19 mouse cellular contexts compared by ENCODE assay signal in the genomic region with DNA sequence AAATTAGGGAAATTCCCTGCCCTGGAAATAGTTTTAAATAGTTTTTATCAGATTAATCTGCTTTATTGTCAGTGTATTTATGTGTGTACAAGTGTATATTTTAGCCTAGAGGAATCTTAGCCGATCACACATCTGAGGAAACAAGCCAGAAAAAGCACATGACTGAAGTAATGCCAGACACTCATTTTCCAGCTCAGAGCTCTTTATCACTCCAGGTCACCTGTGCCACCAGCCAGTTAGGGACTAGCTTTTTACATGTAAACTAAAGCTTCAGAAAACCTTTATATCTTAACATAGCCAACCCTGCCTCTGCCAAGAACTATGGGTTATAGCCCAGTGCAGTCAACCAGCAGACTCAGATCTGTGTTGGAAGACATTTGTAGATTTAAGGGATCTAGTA. TPM values are rescaled to one million over a fixed set of nuclear protein-coding genes. Genes with fewer than 3 reads are reported as not detected.
A peak's percentile ranks its signal among the peaks of the same experiment; 100 is the strongest.
DNase-seq lines count a peak whose midpoint lies in the region; ATAC-seq and TF ChIP-seq lines count a peak whose summit lies in the region.
"Had no signal": no experiment of that assay in that cellular context is flagged by ENCODE, and none has a peak within 500 bp of the region (broad histone marks: within the 10 kb centered on the region; RNA-seq: fewer than 3 reads in every experiment).

No protein-coding gene starts in this region.

- no peak for TF ChIP-seq RAD21 in MEL (IDR thresholded peaks at IDR 0.05; ENCODE audit: low read depth, low read length)

- peak overlapping the region; percentile 85; the same call in 1 of the 2 replicates for H3K4me2 ChIP-seq in heart, embryonic 13.5 days
- H3K4me2 ChIP-seq in heart, embryonic 11.5 days = no peak overlapping the region
- H3K4me2 ChIP-seq in liver, embryonic 14.5 days (ENCODE audit: low read depth) = peak overlapping the region; percentile 87
- H3K4me2 ChIP-seq in forebrain, embryonic 12.5 days = no peak overlapping the region
- H3K4me2 ChIP-seq: hindbrain, embryonic 12.5 days had no signal

- no peak for ATAC-seq in heart, embryonic 13.5 days (ENCODE audit: extremely low read depth, insufficient number of reproducible peaks, low FRiP score, low TSS enrichment)
- ATAC-seq in heart, embryonic 11.5 days (replicated peaks; ENCODE audit: insufficient number of reproducible peaks, low FRiP score, low TSS enrichment) = no peak
- peak; percentile 46 for ATAC-seq in liver, embryonic 14.5 days (ENCODE audit: insufficient read depth)
- no peak for ATAC-seq in forebrain, embryonic 12.5 days (ENCODE audit: low FRiP score)
- ATAC-seq: CD4-positive, CD25-positive, alpha-beta regulatory T cell, adult 4 months; intestine, embryonic 15.5 days; midbrain, embryonic 16.5 days had no signal

- no peak overlapping the region for H3K27ac ChIP-seq in heart, embryonic 13.5 days (replicated peaks)
- H3K27ac ChIP-seq in heart, embryonic 11.5 days (ENCODE audit: low read depth, low read length) = no peak overlapping the region
- H3K27ac ChIP-seq in MEL (ENCODE audit: control insufficient read depth, low read depth, low read length) = no peak overlapping the region
- H3K27ac ChIP-seq in liver, embryonic 14.5 days = peak overlapping the region; percentile 91
- H3K27ac ChIP-seq in forebrain, embryonic 12.5 days = no peak overlapping the region
- H3K27ac ChIP-seq: hindbrain, embryonic 12.5 days; intestine, embryonic 15.5 days; neural tube, embryonic 13.5 days had no signal

- no peak overlapping the region; the same call in 1 of the 2 replicates for H3K4me3 ChIP-seq in heart, embryonic 13.5 days
- no peak overlapping the region for H3K4me3 ChIP-seq in heart, embryonic 11.5 days (ENCODE audit: low read depth, low read length)
- peak overlapping the region in 1 of 2 experiments; percentile 19; a peak in 1 of 4 replicates for H3K4me3 ChIP-seq in MEL (ENCODE audit: control insufficient read depth in 1 of 2, insufficient read depth in 1 of 2, low read depth in 2 of 2, low read length in 2 of 2)
- H3K4me3 ChIP-seq in liver, embryonic 14.5 days (ENCODE audit: insufficient read depth in 1 of 2, low read depth in 2 of 2, low read length in 2 of 2) = peak overlapping the region in 1 of 2 experiments; percentile 83; a peak in 2 of 4 replicates
- no peak overlapping the region for H3K4me3 ChIP-seq in forebrain, embryonic 12.5 days (replicated peaks)
- H3K4me3 ChIP-seq: hindbrain, embryonic 12.5 days; intestine, embryonic 15.5 days; neural tube, embryonic 13.5 days had no signal

- no peak for TF ChIP-seq POLR2A in MEL (IDR thresholded peaks at IDR 0.05; ENCODE audit: control insufficient read depth in 1 of 2, insufficient read depth in 1 of 2, low read depth in 1 of 2, low read length in 2 of 2, poor library complexity in 1 of 2)

- peaks cover 49% of the 10 kb centered on the region for H3K36me3 ChIP-seq in heart, embryonic 13.5 days
- H3K36me3 ChIP-seq in heart, embryonic 11.5 days (ENCODE audit: control insufficient read depth, insufficient read depth, low read length) = no peaks in the 10 kb centered on the region
- H3K36me3 ChIP-seq in MEL (ENCODE audit: control insufficient read depth in 1 of 2, insufficient read depth in 2 of 2, low read length in 2 of 2) = peaks cover 5 to 67% of the 10 kb centered on the region in 2 experiments
- peaks cover 56% of the 10 kb centered on the region for H3K36me3 ChIP-seq in liver, embryonic 14.5 days (replicated peaks; ENCODE audit: control insufficient read depth, insufficient read depth, low read depth)
- H3K36me3 ChIP-seq in forebrain, embryonic 12.5 days (replicated peaks) = peaks cover 30% of the 10 kb centered on the region

- peaks cover 40% of the 10 kb centered on the region for H3K4me1 ChIP-seq in heart, embryonic 13.5 days
- H3K4me1 ChIP-seq in heart, embryonic 11.5 days (ENCODE audit: control insufficient read depth, insufficient read depth, low read length) = peaks cover 2% of the 10 kb centered on the region; the same call in 1 of the 2 replicates
- peaks cover 26 to 36% of the 10 kb centered on the region in 2 experiments for H3K4me1 ChIP-seq in MEL (ENCODE audit: control insufficient read depth in 1 of 2, insufficient read depth in 2 of 2, low read length in 2 of 2)
- peaks cover 51 to 52% of the 10 kb centered on the region in 2 experiments for H3K4me1 ChIP-seq in liver, embryonic 14.5 days (replicated peaks; ENCODE audit: control insufficient read depth in 2 of 2, insufficient read depth in 2 of 2, low read length in 1 of 2)
- peaks cover 13% of the 10 kb centered on the region for H3K4me1 ChIP-seq in forebrain, embryonic 12.5 days

- TF ChIP-seq EP300 in MEL (IDR thresholded peaks at IDR 0.05; ENCODE audit: low read depth in 1 of 2, low read length in 2 of 2) = peak; percentile 63 to 76; a peak in 3 of 4 replicates
- peak; percentile 76 for TF ChIP-seq EP300 in liver, embryonic 14.5 days (IDR thresholded peaks at IDR 0.05; ENCODE audit: low read depth)

- no peak overlapping the region for H3K9ac ChIP-seq in heart, embryonic 13.5 days
- H3K9ac ChIP-seq in heart, embryonic 11.5 days (ENCODE audit: low read depth, low read length) = no peak overlapping the region
- no peak overlapping the region for H3K9ac ChIP-seq in MEL (ENCODE audit: control insufficient read depth, low read depth, low read length, poor library complexity, severe bottlenecking)
- peak overlapping the region; percentile 54 for H3K9ac ChIP-seq in liver, embryonic 14.5 days (replicated peaks)
- no peak overlapping the region for H3K9ac ChIP-seq in forebrain, embryonic 12.5 days
- H3K9ac ChIP-seq: hindbrain, embryonic 12.5 days; intestine, embryonic 15.5 days; neural tube, embryonic 13.5 days had no signal

- no peaks in the 10 kb centered on the region for H3K9me3 ChIP-seq in heart, embryonic 13.5 days
- H3K9me3 ChIP-seq in heart, embryonic 11.5 days (replicated peaks; ENCODE audit: control insufficient read depth, low read length) = no peaks in the 10 kb centered on the region
- H3K9me3 ChIP-seq in MEL (replicated peaks; ENCODE audit: insufficient read depth, low read length) = no peaks in the 10 kb centered on the region
- H3K9me3 ChIP-seq in liver, embryonic 14.5 days (ENCODE audit: control insufficient read depth, low read length) = no peaks in the 10 kb centered on the region
- no peaks in the 10 kb centered on the region for H3K9me3 ChIP-seq in forebrain, embryonic 12.5 days
- H3K9me3 ChIP-seq: hindbrain, embryonic 12.5 days; intestine, embryonic 15.5 days; neural tube, embryonic 13.5 days had no signal

- WGBS in heart, embryonic 13.5 days = 57% methylated on average over 1 of the region's 1 CpGs
- 69% methylated on average over 1 of the region's 1 CpGs for WGBS in heart, embryonic 11.5 days (ENCODE audit: insufficient replicate concordance)
- 15% methylated on average over 1 of the region's 1 CpGs for WGBS in liver, embryonic 14.5 days (ENCODE audit: insufficient replicate concordance)
- 97% methylated on average over 1 of the region's 1 CpGs for WGBS in forebrain, embryonic 12.5 days

- TF ChIP-seq CTCF in MEL (IDR thresholded peaks at IDR 0.05 in 2 of 3, conservative IDR thresholded peaks at IDR 0.05 in 1 of 3; ENCODE audit: control insufficient read depth in 1 of 3, insufficient read depth in 1 of 3, low read depth in 2 of 3, low read length in 3 of 3, poor library complexity in 1 of 3, severe bottlenecking in 1 of 3) = no peak
- no peak for TF ChIP-seq CTCF in liver, embryonic 14.5 days (IDR thresholded peaks at IDR 0.05; ENCODE audit: low read depth)

- peak; percentile 75 for DNase-seq in MEL (ENCODE audit: low read depth, low spot score)
- DNase-seq in c-Kit-positive CD71-positive TER-119-positive erythroid progenitor cells, embryonic 14.5 days (ENCODE audit: low spot score) = peak; percentile 76
- peak; percentile 65 to 77 (median 75) for DNase-seq in liver, embryonic 14.5 days (ENCODE audit: low read depth in 3 of 3, low spot score in 3 of 3)
- no peak for DNase-seq in urinary bladder, adult 2 months (ENCODE audit: low spot score)
- DNase-seq: cerebellum, adult 8-10 months; embryo, embryonic 11 days; lung, adult 2 months had no signal

- no peaks in the 10 kb centered on the region for H3K27me3 ChIP-seq in heart, embryonic 13.5 days (replicated peaks)
- no peaks in the 10 kb centered on the region for H3K27me3 ChIP-seq in heart, embryonic 11.5 days (ENCODE audit: control insufficient read depth, insufficient read depth, low read length)
- H3K27me3 ChIP-seq in MEL (ENCODE audit: control insufficient read depth in 1 of 2, insufficient read depth in 2 of 2, low read length in 2 of 2) = no peaks in the 10 kb centered on the region
- H3K27me3 ChIP-seq in liver, embryonic 14.5 days (ENCODE audit: control insufficient read depth, insufficient read depth, low read length) = no peaks in the 10 kb centered on the region
- no peaks in the 10 kb centered on the region for H3K27me3 ChIP-seq in forebrain, embryonic 12.5 days
- H3K27me3 ChIP-seq: hindbrain, embryonic 12.5 days; intestine, embryonic 15.5 days; neural tube, embryonic 13.5 days had no signal

- H3K79me2 ChIP-seq in MEL (ENCODE audit: control insufficient read depth, insufficient read depth, low read length, poor library complexity) = peaks cover 51% of the 10 kb centered on the region

RNA-seq across cellular contexts. Expression of a gene that starts 5.1 kb away (rescaled TPM):
- polyA plus RNA-seq in heart, embryonic 13.5 days (2015; fragmentation: Nextera tagmentation; extraction: Ambion mirVana) = 22.9 and 27.2 TPM in 2 replicates
- polyA plus RNA-seq in heart, embryonic 11.5 days (2014; fragmentation: Nextera tagmentation; extraction: Ambion mirVana) = 29.2 and 29.7 TPM in 2 replicates
- total RNA-seq in MEL (2012; rRNA removed) = 47.1 and 51.2 TPM in 2 replicates
- 10 to 100 TPM in 1 of 2 experiments, not detected in 1; 85.3 TPM for polyA plus RNA-seq in MEL (2012; ENCODE audit: insufficient read depth in 1 of 2, insufficient read length in 2 of 2, low read depth in 1 of 2, low replicate concordance in 2 of 2, missing spikeins in 1 of 2)
- 12.3 and 15.3 TPM in 2 replicates for polyA plus RNA-seq in liver, embryonic 14.5 days (2012; rRNA removed)
- polyA plus RNA-seq in liver, embryonic 14.5 days (2014; fragmentation: Nextera tagmentation; extraction: Ambion mirVana) = 25.5 and 25.6 TPM in 2 replicates
- 15.4 and 17.0 TPM in 2 replicates for polyA plus RNA-seq in urinary bladder, adult 2 months (2012; rRNA removed)
- polyA plus RNA-seq in forebrain, embryonic 12.5 days (2016; fragmentation: Nextera tagmentation; extraction: Ambion mirVana) = 23.3 and 23.4 TPM in 2 replicates

RNA-seq across cellular contexts. Expression of a gene that starts 21.3 kb away (rescaled TPM):
- 55.0 and 66.1 TPM in 2 replicates for polyA plus RNA-seq in heart, embryonic 13.5 days (2015; fragmentation: Nextera tagmentation; extraction: Ambion mirVana)
- 46.9 and 61.2 TPM in 2 replicates for polyA plus RNA-seq in heart, embryonic 11.5 days (2014; fragmentation: Nextera tagmentation; extraction: Ambion mirVana)
- 40.2 and 43.7 TPM in 2 replicates for total RNA-seq in MEL (2012; rRNA removed)
- 100 to 1,000 TPM in 1 of 2 experiments, 10 to 100 TPM in 1; 49.7 to 101 TPM for polyA plus RNA-seq in MEL (2012; ENCODE audit: insufficient read depth in 1 of 2, insufficient read length in 2 of 2, low read depth in 1 of 2, low replicate concordance in 2 of 2, missing spikeins in 1 of 2)
- polyA plus RNA-seq in liver, embryonic 14.5 days (2012; rRNA removed) = 26.3 and 30.8 TPM in 2 replicates
- polyA plus RNA-seq in liver, embryonic 14.5 days (2014; fragmentation: Nextera tagmentation; extraction: Ambion mirVana) = 38.6 and 41.7 TPM in 2 replicates
- polyA plus RNA-seq in urinary bladder, adult 2 months (2012; rRNA removed) = 70.3 and 71.0 TPM in 2 replicates
- polyA plus RNA-seq in forebrain, embryonic 12.5 days (2016; fragmentation: Nextera tagmentation; extraction: Ambion mirVana) = 83.9 and 90.2 TPM in 2 replicates

RNA-seq across cellular contexts. Expression of a gene that starts 28.0 kb away (rescaled TPM):
- polyA plus RNA-seq in heart, embryonic 13.5 days (2015; fragmentation: Nextera tagmentation; extraction: Ambion mirVana) = not detected in 2 replicates
- not detected in 2 replicates for polyA plus RNA-seq in heart, embryonic 11.5 days (2014; fragmentation: Nextera tagmentation; extraction: Ambion mirVana)
- 0.08 TPM in 1 of 2 replicates, not detected in the other for total RNA-seq in MEL (2012; rRNA removed)
- polyA plus RNA-seq in MEL (2012; ENCODE audit: insufficient read depth in 1 of 2, insufficient read length in 2 of 2, low read depth in 1 of 2, low replicate concordance in 2 of 2, missing spikeins in 1 of 2) = under 1 TPM in 1 of 2 experiments, not detected in 1; 0.10 TPM
- polyA plus RNA-seq in liver, embryonic 14.5 days (2012; rRNA removed) = 0.02 TPM in 1 of 2 replicates, not detected in the other
- polyA plus RNA-seq in liver, embryonic 14.5 days (2014; fragmentation: Nextera tagmentation; extraction: Ambion mirVana) = not detected in 2 replicates
- polyA plus RNA-seq in urinary bladder, adult 2 months (2012; rRNA removed) = 0.04 and 0.08 TPM in 2 replicates
- not detected in 2 replicates for polyA plus RNA-seq in forebrain, embryonic 12.5 days (2016; fragmentation: Nextera tagmentation; extraction: Ambion mirVana)
- total RNA-seq: layer of hippocampus, postnatal 10 days; left cerebral cortex, postnatal 14 days had no signal
- polyA plus RNA-seq: CD4-positive, CD25-positive, alpha-beta regulatory T cell, adult 4 months; hindbrain, embryonic 12.5 days; intestine, embryonic 15.5 days; lung, adult 2 months; midbrain, embryonic 16.5 days; neural tube, embryonic 13.5 days; spleen, adult 2 months; testis, adult 2 months had no signal

RNA-seq across cellular contexts. Expression of a gene that starts 33.0 kb away (rescaled TPM):
- 631 and 745 TPM in 2 replicates for polyA plus RNA-seq in heart, embryonic 13.5 days (2015; fragmentation: Nextera tagmentation; extraction: Ambion mirVana)
- polyA plus RNA-seq in heart, embryonic 11.5 days (2014; fragmentation: Nextera tagmentation; extraction: Ambion mirVana) = 931 and 1,133 TPM in 2 replicates
- total RNA-seq in MEL (2012; rRNA removed) = 914 and 1,250 TPM in 2 replicates
- 100 to 1,000 TPM; 147 to 649 TPM for polyA plus RNA-seq in MEL (2012; ENCODE audit: insufficient read depth in 1 of 2, insufficient read length in 2 of 2, low read depth in 1 of 2, low replicate concordance in 2 of 2, missing spikeins in 1 of 2)
- 74.0 and 253 TPM in 2 replicates for polyA plus RNA-seq in liver, embryonic 14.5 days (2012; rRNA removed)
- polyA plus RNA-seq in liver, embryonic 14.5 days (2014; fragmentation: Nextera tagmentation; extraction: Ambion mirVana) = 461 and 479 TPM in 2 replicates
- 272 and 309 TPM in 2 replicates for polyA plus RNA-seq in urinary bladder, adult 2 months (2012; rRNA removed)
- 571 and 599 TPM in 2 replicates for polyA plus RNA-seq in forebrain, embryonic 12.5 days (2016; fragmentation: Nextera tagmentation; extraction: Ambion mirVana)

RNA-seq across cellular contexts. Expression of a gene that starts 49.8 kb away (rescaled TPM):
- 55.6 and 59.5 TPM in 2 replicates for polyA plus RNA-seq in heart, embryonic 13.5 days (2015; fragmentation: Nextera tagmentation; extraction: Ambion mirVana)
- polyA plus RNA-seq in heart, embryonic 11.5 days (2014; fragmentation: Nextera tagmentation; extraction: Ambion mirVana) = 65.0 and 70.8 TPM in 2 replicates
- total RNA-seq in MEL (2012; rRNA removed) = 62.4 and 65.0 TPM in 2 replicates
- 100 to 1,000 TPM in 1 of 2 experiments, 10 to 100 TPM in 1; 96.7 to 174 TPM for polyA plus RNA-seq in MEL (2012; ENCODE audit: insufficient read depth in 1 of 2, insufficient read length in 2 of 2, low read depth in 1 of 2, low replicate concordance in 2 of 2, missing spikeins in 1 of 2)
- 20.1 and 22.9 TPM in 2 replicates for polyA plus RNA-seq in liver, embryonic 14.5 days (2012; rRNA removed)
- 71.8 and 76.6 TPM in 2 replicates for polyA plus RNA-seq in liver, embryonic 14.5 days (2014; fragmentation: Nextera tagmentation; extraction: Ambion mirVana)
- polyA plus RNA-seq in urinary bladder, adult 2 months (2012; rRNA removed) = 26.6 and 32.5 TPM in 2 replicates
- 123 and 134 TPM in 2 replicates for polyA plus RNA-seq in forebrain, embryonic 12.5 days (2016; fragmentation: Nextera tagmentation; extraction: Ambion mirVana)

Comparison
In these comparisons a context has a peak if more than half of its experiments do, and no peak if none do; other contexts are left out.
1. H3K4me2 ChIP-seq: peak in heart, embryonic 13.5 days (single experiment) and liver, embryonic 14.5 days (single experiment); none in heart, embryonic 11.5 days (single experiment) and forebrain, embryonic 12.5 days (single experiment).